Mouse (Mus musculus) liver, embryonic 14.5 days (tissue): ENCODE measurements around the gene Sorcs1.

Experiments
- CTCF ChIP-seq: IDR thresholded peaks from 2 replicates; pipeline ENCODE4 v1.5.1; 2016; ENCODE audit warnings: antibody characterized with exemption, low read depth, control low read depth
- EP300 ChIP-seq: IDR thresholded peaks from 2 replicates; pipeline ENCODE4 v1.6.1; 2016; ENCODE audit warnings: antibody characterized with exemption, low read depth

- TF ChIP-seq EP300 (no peak), CTCF (no peak)
These were observed 36.3 kb downstream of the Sorcs1 start for GRCm38 (mm10) chr19:50642121-50642520.
